Mouse (Mus musculus) myocyte (in vitro differentiated cells): Measurements from ENCODE around the gene Ets1. TPM values are rescaled to one million over a fixed set of nuclear protein-coding genes. Genes with fewer than 3 reads are reported as not detected.

Experiments used
- H3K27me3 ChIP-seq: one replicate; pipeline ENCODE4 v1.6.1; 2011; ENCODE audit not compliant: control insufficient read depth, insufficient read depth, insufficient read length
- H3K36me3 ChIP-seq: one replicate; pipeline ENCODE4 v1.6.1; 2011; ENCODE audit not compliant: control insufficient read depth, insufficient read depth
- H3K4me2 ChIP-seq: one replicate; pipeline ENCODE4 v1.6.1; 2011; ENCODE audit warnings: low read depth, control low read depth
- H3K4me3 ChIP-seq: one replicate; pipeline ENCODE4 v1.5.1; 2011; ENCODE audit warnings: mild to moderate bottlenecking, control low read depth, moderate library complexity
- H3K79me2 ChIP-seq: one replicate; pipeline ENCODE4 v1.6.1; 2011; ENCODE audit not compliant: control insufficient read depth, insufficient read depth
- H3ac ChIP-seq: one replicate; pipeline ENCODE4 v1.6.1; 2011; ENCODE audit not compliant: control insufficient read depth, insufficient read length
- CEBPB ChIP-seq: IDR thresholded peaks from 2 replicates; pipeline ENCODE4 v1.6.1; 2011; ENCODE audit warnings: mild to moderate bottlenecking, moderate library complexity; ENCODE audit not compliant: poor library complexity, insufficient read depth, severe bottlenecking
- E2F4 ChIP-seq: IDR thresholded peaks from one replicate; pipeline ENCODE4 v1.6.1; 2011; ENCODE audit warnings: mild to moderate bottlenecking, control low read depth, moderate library complexity; ENCODE audit not compliant: insufficient read depth
- MAX ChIP-seq: IDR thresholded peaks from one replicate; pipeline ENCODE4 v1.6.1; 2011; ENCODE audit warnings: low read depth, mild to moderate bottlenecking, control low read depth
- MYOD1 ChIP-seq, 3 experiments: IDR thresholded peaks; one replicate each; pipeline ENCODE4 v1.6.1; 2011; ENCODE audit warnings: control low read depth in 2 of 3, low read depth in 2 of 3, mild to moderate bottlenecking in 2 of 3, moderate library complexity in 1 of 3; ENCODE audit not compliant: insufficient read length in 2 of 3, control insufficient read depth in 1 of 3
- MYOG ChIP-seq, 3 experiments: IDR thresholded peaks; one replicate each; pipeline ENCODE4 v1.6.1; 2011; ENCODE audit warnings: control low read depth in 2 of 3, low read depth in 2 of 3, mild to moderate bottlenecking in 2 of 3; ENCODE audit not compliant: insufficient read length in 2 of 3, control insufficient read depth in 1 of 3, insufficient read depth in 1 of 3
- POLR2A ChIP-seq: IDR thresholded peaks from one replicate; pipeline ENCODE4 v1.6.1; 2011; ENCODE audit warnings: low read depth, mild to moderate bottlenecking, control low read depth, moderate library complexity; ENCODE audit not compliant: insufficient read length
- POLR2AphosphoS2 ChIP-seq: IDR thresholded peaks from one replicate; pipeline ENCODE4 v1.6.1; 2011; ENCODE audit warnings: low read depth, control low read depth; ENCODE audit not compliant: insufficient read length
- REST ChIP-seq: IDR thresholded peaks from one replicate; pipeline ENCODE4 v1.6.1; 2011; ENCODE audit warnings: mild to moderate bottlenecking, control low read depth, moderate library complexity; ENCODE audit not compliant: insufficient read depth, insufficient read length
- SRF ChIP-seq: IDR thresholded peaks from one replicate; pipeline ENCODE4 v1.6.1; 2011; ENCODE audit warnings: low read depth; ENCODE audit not compliant: control insufficient read depth, insufficient read length
- TCF12 ChIP-seq: IDR thresholded peaks from one replicate; pipeline ENCODE4 v1.6.1; 2011; ENCODE audit warnings: mild to moderate bottlenecking, control low read depth; ENCODE audit not compliant: poor library complexity, insufficient read depth, severe bottlenecking
- TCF3 ChIP-seq: IDR thresholded peaks from one replicate; pipeline ENCODE4 v1.6.1; 2011; ENCODE audit warnings: low read depth, control low read depth; ENCODE audit not compliant: insufficient read length
- USF1 ChIP-seq: IDR thresholded peaks from one replicate; pipeline ENCODE4 v1.6.1; 2011; ENCODE audit warnings: low read depth, mild to moderate bottlenecking, control low read depth, moderate library complexity
- polyA plus RNA-seq: library from polyadenylated mRNA; unstranded; fragments of >200 nt; fragmentation: generic; extraction: Trizol; gene quantifications from one replicate; pipeline ENCODE4 v1.2.1, GENCODE M21; 2012; ENCODE audit warnings: missing spikeins

Gene Ets1
- polyA plus RNA-seq, 1 experiment = 5.4 TPM

DNA sequence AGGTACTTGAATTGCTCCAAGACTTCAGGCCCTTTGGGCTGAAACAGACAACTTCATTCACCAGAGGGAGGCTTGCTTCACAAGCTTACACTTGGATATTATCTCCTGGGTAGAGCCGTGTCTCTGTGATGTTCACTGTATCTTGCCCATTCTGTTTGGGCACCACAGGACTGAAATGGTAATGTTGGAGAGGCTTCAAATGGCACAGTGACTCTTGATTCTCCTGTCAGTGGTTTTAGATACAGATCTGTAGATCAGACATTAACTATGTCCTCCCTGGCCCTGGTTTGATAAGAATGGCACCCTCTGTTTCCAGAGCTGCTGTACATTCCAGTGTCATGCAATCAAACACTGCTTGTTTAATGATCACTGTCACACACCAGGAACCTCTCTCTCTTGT is 77.1 kb downstream of the Ets1 start:
- TF ChIP-seq TCF3 (no peak), MYOG (IDR thresholded peaks at IDR 0.05; ENCODE audit: control insufficient read depth in 1 of 3, insufficient read depth in 1 of 3, insufficient read length in 2 of 3, low read depth in 2 of 3) (no peak), REST (no peak)

DNA sequence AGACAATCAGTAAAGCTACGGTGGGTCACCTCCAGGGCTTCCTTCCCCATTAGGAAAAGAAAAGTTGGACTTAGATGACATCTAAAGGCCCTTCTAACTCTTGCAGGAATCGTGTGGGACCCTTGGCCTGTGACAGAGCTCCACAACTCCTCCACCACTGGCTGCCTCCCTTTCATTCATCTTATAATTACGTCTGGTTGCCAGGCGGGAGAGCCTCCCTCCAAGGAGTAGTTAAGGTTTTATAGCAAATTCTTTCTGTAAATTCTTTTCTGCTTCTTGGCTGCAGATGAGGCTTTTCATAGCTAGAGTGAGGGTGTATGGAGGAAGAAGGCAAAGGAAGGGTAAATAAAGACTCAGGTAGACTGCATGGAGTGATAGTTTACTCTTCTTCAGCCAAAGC is 77.8 kb downstream of the Ets1 start:
- H3K27me3 ChIP-seq = no peaks in the 10 kb centered on the region
- no peak for TF ChIP-seq CEBPB
- no peak for TF ChIP-seq USF1
- no peak for TF ChIP-seq MYOG (IDR thresholded peaks at IDR 0.05; ENCODE audit: control insufficient read depth in 1 of 3, insufficient read depth in 1 of 3, insufficient read length in 2 of 3, low read depth in 2 of 3)
- no peak for TF ChIP-seq MYOD1 (IDR thresholded peaks at IDR 0.05; ENCODE audit: control insufficient read depth in 1 of 3, insufficient read length in 2 of 3, low read depth in 2 of 3)
- TF ChIP-seq REST = no peak
- TF ChIP-seq TCF12 = no peak
- TF ChIP-seq SRF = no peak
- no peak for TF ChIP-seq TCF3
- no peak for TF ChIP-seq MAX
- TF ChIP-seq POLR2A = no peak
- TF ChIP-seq E2F4 = no peak
- TF ChIP-seq POLR2AphosphoS2 = no peak
- no peaks in the 10 kb centered on the region for H3K36me3 ChIP-seq
- peak overlapping the region; percentile 85 for H3K4me2 ChIP-seq
- no peak overlapping the region for H3K4me3 ChIP-seq
- peaks cover 72% of the 10 kb centered on the region for H3K79me2 ChIP-seq
- H3ac ChIP-seq = no peak overlapping the region

More for the DNA sequence above, 77.1 kb downstream of the Ets1 start:
- no peak overlapping the region for H3K4me2 ChIP-seq
- H3ac ChIP-seq = no peak overlapping the region
- H3K4me3 ChIP-seq = no peak overlapping the region
- H3K79me2 ChIP-seq = peaks cover 72% of the 10 kb centered on the region
- H3K27me3 ChIP-seq = no peaks in the 10 kb centered on the region
- no peaks in the 10 kb centered on the region for H3K36me3 ChIP-seq

DNA sequence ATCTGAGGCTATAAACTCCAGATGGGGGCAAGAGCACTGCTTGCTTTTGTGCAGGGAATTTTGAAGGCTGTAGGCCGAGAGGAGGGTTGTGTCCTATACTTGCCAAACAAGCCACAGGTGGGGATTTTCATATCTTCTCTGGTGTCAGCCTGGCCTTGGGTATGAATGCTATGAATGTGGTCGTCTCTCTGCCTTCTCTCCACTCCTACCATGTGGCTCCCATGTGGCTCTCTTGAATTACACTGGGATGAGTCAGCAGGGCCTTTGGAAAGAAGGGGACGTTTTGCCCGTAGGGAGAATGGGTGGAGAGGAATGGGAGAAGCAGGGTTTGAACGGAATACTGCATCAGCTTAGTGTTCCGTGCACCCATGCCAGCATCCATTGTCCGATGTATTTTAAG is 78.5 kb downstream of the Ets1 start:
- H3K79me2 ChIP-seq = peaks cover 74% of the 10 kb centered on the region
- TF ChIP-seq CEBPB (no peak), MYOD1 (IDR thresholded peaks at IDR 0.05; ENCODE audit: control insufficient read depth in 1 of 3, insufficient read length in 2 of 3, low read depth in 2 of 3) (peak in 1 of 3 experiments; percentile 71), REST (no peak), POLR2AphosphoS2 (no peak), SRF (no peak), E2F4 (no peak), TCF3 (no peak), MYOG (IDR thresholded peaks at IDR 0.05; ENCODE audit: control insufficient read depth in 1 of 3, insufficient read depth in 1 of 3, insufficient read length in 2 of 3, low read depth in 2 of 3) (peak in 1 of 3 experiments; percentile 49), TCF12 (peak; percentile 61), MAX (peak; percentile 88), POLR2A (no peak), USF1 (peak; percentile 64)
- peak overlapping the region; percentile 85 for H3K4me2 ChIP-seq
- no peaks in the 10 kb centered on the region for H3K27me3 ChIP-seq
- no peak overlapping the region for H3ac ChIP-seq
- H3K4me3 ChIP-seq = no peak overlapping the region
- no peaks in the 10 kb centered on the region for H3K36me3 ChIP-seq

DNA sequence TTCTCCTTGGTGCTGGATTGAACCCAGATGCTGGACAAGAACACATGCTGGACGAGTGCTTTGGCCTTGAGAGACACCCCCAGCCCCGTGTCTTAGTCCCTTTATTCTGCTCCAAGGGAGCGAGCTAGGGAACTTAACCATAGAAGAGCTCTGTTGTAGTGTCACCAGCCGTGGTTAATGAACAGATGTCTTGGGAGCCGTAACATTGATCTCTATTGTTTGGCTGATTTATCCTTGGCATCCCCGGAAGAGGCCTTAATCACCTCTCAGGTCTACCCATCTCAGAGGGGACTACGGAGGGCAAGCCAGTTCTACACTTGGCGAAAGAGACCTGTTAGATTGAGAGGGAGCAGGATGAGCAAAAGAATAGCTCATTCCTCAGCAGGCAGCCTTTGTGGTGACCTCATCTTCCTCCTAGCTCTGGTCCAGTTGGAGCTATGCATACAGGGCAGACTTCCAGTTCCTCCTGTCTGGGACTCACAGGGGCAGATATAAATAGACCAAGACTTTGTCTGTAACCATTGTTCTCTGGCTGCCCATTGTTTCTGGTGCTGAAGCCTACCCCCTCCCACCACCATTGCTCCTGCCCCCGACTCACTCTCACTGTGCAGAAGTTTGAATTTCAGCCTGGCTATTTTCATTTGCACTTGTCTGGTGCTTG is 79.9 kb downstream of the Ets1 start:
- Histone ChIP-seq H3K36me3 (no peaks in the 10 kb centered on the region), H3K79me2 (peaks cover 72% of the 10 kb centered on the region), H3ac (no peak overlapping the region), H3K4me3 (no peak overlapping the region), H3K4me2 (peak overlapping the region; percentile 85), H3K27me3 (no peaks in the 10 kb centered on the region)
- TF ChIP-seq MYOG (IDR thresholded peaks at IDR 0.05; ENCODE audit: control insufficient read depth in 1 of 3, insufficient read depth in 1 of 3, insufficient read length in 2 of 3, low read depth in 2 of 3) (no peak), CEBPB (no peak), MYOD1 (IDR thresholded peaks at IDR 0.05; ENCODE audit: control insufficient read depth in 1 of 3, insufficient read length in 2 of 3, low read depth in 2 of 3) (no peak), E2F4 (no peak), TCF12 (no peak), POLR2AphosphoS2 (no peak), MAX (no peak), POLR2A (no peak), SRF (no peak), USF1 (no peak)
